Mouse (Mus musculus): ENCODE results near the gene Entpd7.

The Entpd7 gene

DNA sequence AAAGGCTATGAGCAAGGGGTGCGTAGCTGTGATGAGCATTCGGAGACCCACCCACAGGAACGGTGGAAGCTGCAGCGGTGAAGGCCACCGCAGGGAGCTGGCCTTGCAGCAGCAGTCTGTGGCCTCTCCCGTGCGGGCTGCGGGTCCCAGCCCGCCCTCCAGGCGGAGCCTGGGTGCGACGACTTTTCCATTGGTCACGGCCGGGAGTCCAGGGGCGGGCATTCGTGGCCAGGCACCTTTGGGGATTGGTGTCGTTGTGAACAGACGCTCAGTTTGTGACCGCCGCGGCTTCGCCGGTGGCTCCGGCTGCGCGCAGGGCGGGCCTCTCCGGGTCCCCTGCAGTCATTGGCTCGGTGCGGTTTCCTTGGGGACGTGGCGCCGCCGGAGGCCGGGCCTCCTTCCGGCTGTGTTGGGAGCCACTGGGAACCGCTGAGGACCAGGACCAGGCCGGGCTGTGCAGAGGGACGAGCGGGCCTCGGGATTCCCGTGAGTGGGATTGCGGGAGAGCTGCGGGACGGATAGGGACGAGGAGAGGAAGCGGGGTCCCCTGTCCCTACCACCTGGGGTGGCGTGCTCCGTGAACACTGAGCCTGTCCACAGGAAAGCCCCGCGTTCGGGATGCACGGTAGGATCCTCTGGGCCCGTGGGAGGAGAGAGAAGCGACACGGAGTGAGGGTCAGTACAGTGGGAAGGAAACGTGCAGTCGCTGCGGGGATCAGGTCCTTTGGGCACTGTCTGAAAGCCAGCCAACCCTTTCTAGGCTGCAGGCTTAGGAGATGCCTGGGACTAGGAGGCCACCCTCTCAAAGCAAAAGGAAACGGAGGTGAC, at the start of gene Entpd7:
Entpd7 (plus strand) TSS at position 254 of the 828 bp plus-strand sequence.
- peak; percentile 86 for DNase-seq (ENCODE audit: low spot score)

DNA sequence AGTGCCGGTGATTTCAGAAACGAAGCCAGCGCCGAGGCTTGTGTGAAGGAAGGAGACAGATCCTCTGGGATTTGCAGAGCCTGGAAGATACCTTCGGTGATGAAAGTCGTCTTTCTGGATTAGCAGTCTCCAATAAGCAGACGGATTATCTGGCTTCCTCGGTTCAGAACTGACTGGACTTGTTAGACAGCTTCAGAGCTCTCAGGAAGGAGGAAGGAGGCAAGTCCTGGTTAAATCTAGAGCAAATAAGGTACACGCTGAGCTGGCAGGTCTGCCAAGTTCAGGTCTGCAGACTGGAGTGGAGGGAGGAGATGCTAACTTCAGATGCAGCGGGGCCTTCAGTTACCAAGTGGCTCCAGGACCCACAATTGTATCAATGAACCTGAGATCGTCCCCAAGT, 47.6 kb upstream of the Entpd7 start:
- DNase-seq (ENCODE audit: low spot score) = no peak

DNA sequence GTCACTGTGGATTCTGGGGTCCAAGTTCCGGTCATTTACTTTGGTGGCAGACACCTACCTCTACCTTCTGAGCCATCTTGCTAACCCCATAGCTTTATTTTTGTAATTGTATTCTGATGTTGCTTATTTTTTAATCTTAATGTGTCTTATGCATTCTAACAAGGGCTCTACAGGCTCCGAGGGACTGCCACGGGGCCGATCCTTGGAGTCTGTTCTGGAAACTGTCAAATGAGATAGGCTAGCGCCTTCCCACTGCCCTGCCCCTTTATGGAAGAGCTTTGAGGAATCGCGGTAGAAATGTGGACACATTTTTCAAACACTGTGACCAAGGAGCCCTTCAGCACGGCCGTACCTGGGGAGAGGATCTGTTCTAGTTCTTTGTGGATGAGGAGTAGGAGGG, 46.6 kb upstream of the Entpd7 start:
- no peak for DNase-seq (ENCODE audit: low spot score)

DNA sequence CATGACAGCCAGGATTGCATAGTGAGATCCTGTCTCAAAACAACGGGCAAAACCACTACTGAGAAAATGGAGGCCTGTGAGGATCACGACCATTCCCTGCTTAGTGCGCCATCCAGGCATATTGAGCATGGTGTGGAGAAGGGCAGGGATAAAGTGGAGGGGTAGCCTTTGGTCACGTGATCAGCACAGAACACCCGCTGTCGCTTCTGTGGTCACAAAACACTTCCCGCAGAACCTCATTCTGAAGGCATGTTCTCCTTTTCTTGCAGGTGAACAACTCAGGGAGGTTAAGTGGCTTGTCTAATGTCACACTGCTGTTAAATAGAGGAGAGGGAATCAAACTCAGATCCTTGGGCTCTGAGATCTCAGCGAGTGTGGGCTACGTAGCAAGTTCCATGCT, 44.0 kb upstream of the Entpd7 start:
- no peak for DNase-seq (ENCODE audit: low spot score)

DNA sequence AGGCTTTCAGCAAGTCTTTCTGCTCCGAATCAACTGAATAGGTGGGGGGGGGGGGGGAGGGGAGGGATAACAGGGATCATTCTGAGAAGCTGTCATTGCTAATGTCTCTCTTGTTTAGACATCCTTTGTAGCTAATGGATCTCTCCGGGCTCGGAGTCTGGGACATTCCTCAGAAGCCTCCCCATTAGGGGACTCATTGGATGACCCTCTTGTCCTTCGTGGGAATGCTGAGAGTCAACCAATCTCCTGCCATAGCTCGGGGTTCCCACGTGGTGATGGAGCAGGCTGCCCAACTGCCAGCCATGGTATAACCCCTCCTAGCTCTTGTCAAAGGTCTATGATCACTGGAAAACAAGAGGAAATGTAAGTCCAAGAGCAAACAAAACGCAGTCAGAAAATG, 42.6 kb upstream of the Entpd7 start:
- no peak for DNase-seq (ENCODE audit: low spot score)

DNA sequence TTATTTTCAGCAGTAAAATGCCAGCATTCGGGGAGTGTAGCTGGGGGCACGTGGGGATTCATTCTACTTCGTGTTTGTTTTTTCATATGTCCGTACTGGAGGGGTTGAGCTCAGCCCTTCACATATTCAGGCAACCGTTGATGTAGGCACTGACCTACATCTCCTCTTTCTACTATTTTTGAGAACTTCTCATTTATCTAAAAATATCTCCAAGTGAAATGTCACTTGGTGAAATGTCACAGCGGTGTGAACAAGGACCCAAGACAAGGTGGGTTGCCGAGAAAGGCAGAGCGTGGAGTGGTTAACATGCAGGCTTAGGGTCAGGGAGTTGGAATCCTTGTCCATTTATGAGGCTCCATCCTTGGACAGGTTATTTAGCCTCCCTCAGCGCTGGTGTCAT, 42.2 kb upstream of the Entpd7 start:
- DNase-seq (ENCODE audit: low spot score) = no peak

DNA sequence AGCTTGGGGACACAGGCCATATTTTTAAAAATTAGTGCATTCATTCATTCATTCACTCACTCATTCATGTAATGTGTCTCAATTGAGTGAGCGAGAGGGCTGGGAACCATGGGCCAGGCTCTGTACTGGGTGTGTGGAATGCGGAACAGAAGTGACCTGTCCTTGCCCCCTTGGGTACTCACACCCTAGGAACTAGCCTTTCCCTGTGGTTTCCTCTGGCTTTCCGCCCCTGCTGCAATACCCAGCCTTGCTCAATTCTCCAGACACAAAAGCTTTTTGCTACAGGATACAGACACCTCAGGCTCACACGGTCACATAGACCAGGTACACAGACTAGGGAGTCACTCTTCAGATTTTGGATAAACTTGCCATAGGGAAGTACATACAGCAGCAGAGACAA, 41.1 kb upstream of the Entpd7 start:
- DNase-seq (ENCODE audit: low spot score) = no peak

DNA sequence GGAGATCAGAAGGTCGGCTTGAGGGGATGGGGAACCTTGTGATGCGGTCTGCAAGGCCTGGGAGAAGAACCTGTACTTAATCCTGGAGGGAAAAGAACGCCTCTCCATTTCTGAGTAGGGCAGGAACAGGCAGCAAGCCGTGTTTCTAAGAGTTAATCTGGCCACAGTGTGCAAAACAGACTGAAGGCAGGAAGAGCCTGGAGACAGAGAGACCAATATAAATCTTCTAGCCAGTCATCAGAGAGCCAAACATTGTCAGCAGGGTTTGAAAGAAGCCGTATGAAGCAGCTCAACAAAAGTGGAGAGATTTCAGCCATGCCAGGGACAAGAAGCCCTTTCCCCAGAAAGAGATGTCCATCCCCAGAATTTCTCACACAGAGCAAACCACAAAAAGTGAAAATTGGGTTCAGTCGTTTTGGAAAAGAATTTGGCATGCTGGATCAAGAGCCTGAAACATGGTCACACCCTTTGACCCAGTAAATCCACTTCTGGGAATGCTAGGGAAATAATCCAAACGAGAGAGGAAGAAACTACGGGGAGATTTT, 38.2 kb upstream of the Entpd7 start:
- no peak for DNase-seq (ENCODE audit: low spot score)

DNA sequence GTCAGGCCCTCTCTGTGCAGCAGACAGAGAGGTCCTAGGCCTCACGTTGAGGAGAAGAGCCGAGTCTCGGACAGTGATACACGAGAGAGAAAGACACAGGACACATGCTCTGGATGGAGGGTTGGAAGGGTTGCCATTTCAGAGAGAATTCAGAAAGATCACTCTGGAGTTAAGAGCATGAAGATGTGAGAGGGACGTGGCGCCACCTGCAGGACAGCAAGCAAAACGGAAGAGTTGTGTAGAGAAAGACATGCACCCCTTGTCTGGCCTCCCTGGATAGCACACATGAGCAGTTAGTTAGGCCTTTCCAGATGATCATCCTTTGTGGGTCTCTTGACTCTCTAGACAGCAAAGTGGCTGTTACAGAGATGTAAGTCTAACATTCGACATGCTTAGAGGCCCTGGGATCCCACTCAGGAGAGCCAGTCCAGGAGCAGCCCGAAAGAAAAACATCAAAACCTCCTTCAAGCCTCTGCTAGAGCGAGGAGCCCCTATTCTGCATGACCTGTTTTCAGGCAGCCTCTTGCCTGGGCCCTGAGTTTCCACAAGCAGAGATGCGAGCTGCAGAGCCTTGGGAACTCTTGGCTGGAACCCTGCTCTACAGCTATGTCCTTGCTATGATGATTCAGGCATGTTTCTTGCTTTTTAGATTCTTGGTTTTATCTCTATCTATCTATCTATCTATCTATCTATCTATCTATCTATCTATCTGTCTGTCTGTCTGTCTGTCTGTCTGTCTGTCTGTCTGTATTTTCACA, 33.6 kb upstream of the Entpd7 start:
- peak; percentile 70 for DNase-seq (ENCODE audit: low spot score)

DNA sequence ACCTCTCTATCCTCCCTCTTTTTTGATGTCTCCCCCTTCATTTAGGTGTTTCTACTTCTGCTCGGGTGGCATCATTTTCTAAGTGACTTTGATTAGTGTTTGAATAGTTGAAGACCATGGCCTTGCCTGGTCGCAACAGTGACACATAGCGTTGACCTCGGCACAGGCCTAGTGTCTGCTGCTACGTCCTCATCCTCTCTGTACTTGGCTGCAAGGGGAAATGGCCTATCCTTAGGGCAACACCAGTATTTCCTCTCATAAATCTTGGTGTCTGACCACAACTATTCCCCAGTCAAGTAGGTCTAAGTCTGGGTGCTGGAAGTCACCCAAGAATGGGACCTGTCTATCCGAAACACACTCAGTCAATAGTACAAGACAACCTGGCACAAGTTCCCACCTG, 29.8 kb upstream of the Entpd7 start:
- DNase-seq (ENCODE audit: low spot score) = no peak

DNA sequence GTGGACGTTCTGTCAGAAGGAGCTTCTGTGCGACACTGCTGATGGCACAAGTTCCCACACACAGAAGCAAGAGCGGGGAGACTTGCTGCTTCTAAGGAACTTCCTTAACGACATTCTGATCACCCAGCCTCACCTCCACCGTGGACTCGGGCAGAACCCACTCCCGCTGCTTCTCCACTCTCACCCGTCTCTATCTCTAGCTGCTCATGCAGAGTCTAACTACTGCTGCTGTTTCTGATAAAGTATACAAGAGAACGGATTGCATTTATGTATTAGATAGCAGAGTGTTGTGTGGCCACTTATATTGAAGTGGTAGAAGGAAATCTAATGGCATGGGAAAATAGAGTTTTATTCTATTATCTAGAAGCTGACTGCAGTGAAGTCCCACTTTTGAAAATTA, 28.7 kb upstream of the Entpd7 start:
- DNase-seq (ENCODE audit: low spot score) = no peak

DNA sequence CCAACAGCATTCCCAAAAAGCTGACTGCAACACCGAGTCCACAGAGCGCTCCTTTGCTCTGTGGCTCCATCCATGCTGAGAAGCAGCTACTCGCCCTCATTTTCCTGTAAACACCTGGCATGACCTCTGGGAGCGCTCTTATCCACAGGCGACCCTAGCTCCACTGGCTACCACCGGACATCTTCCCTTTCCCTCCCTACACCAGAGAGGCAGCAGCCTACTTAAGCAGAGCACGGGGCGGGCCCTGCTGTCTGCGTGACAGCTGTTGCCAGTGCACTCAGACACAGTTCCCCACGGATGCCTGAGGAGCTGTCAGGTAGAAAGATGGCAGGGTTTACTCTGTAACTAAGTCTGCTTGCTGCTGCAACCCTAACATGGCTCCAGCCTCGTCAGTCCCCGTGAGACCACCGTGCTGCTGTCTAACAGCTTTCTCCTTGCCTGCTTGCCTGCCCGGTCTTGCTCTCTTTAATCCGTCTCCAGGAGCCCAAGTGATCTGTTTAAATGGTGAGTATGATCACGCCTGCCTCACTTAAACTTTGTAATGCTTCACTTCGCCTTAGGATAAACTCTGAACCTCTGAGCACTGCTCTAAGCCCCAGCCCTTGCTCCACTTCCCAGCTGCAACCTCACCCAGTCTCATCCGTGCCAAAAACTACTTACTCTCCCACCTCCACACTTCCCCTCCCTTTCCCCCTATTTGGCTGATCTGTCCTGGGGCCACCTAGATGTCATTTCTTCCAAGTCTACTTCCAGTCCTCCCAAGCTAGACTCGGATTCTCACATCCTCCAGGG, 27.1 kb upstream of the Entpd7 start:
- DNase-seq (ENCODE audit: low spot score) = no peak

DNA sequence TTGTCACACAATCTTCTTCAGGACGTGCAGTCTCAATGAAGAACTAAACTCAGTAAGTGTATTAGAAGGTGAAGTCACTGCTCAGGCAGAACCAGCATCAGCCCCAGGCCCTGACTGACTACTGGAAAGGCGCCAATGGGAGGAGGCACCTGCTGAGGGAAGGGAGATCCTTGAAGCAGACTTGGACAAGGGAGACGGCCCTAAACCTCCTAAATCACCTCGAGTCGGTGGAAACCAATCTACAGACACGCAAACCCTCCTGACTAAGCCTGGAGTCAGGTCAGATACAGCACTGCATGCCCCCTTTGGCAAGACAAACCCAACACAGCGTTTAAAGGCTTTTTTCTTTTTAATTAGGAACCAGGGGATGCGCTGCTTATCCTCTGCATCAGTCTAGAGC, 26.0 kb upstream of the Entpd7 start:
- no peak for DNase-seq (ENCODE audit: low spot score)

DNA sequence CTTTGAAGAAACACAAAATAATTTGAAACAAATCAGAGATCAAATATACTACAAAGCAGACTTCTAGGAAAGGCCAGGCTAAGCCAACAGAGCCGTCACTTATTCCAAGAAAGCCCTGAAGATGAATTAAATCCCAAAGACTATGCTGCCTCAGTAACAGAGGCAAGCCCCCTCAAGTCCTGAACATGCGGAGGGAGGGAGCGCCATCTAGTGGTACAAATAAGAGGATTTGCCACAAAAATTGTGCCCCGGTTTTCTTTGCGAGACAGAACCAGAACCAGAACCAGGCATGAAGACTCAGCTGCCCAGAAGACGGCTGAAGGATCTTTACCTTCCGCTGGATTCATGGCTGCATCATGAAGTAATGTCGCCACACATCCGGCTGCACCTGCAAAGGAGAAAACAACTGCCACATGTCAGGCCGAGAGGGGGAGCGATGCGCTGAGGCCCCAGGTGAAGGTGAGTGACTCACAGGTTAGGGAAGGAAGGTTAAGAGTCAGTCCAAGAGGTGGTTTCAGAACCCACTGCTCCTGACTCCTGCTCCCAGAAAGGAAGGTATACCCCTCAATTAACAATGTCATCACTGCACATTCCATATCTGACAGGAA, 23.9 kb upstream of the Entpd7 start:
- DNase-seq (ENCODE audit: low spot score) = peak; percentile 43

DNA sequence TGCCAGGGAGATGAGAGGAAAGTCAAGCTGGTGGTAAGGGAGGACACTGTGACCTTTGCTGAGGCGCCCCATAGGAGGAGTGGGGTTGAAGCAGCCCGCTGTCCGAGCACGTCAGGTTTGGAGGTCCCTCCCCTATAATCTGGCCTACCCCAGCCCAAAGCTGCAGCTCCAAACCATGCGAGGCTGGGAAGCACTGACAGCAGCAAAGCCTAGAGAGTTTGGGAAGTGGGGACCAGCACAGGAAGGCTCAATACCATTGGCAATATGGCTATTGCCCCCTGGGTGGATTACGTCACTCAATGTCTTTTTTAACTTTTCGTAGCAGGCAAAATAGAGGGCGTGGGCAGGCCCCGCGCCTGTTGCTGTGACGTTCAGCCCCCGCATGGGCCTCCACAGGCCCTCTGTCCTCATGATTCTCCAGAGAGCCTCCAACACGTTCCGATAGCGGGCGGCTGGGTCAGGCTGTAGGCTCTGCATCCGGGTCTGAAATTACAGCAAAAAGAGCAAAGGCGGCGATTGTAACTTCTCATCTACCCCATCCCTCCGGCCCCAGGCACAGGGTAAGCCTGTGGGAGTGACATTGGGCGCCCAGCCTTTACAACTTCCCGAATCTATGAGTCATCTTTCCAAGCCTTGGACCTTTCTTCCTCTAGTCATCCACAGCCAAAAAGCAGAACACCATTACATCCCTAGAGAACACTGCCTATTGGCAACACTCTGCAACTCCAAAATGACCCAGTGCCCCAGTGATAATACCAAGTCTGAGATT, 22.6 kb upstream of the Entpd7 start:
- DNase-seq (ENCODE audit: low spot score) = no peak

DNA sequence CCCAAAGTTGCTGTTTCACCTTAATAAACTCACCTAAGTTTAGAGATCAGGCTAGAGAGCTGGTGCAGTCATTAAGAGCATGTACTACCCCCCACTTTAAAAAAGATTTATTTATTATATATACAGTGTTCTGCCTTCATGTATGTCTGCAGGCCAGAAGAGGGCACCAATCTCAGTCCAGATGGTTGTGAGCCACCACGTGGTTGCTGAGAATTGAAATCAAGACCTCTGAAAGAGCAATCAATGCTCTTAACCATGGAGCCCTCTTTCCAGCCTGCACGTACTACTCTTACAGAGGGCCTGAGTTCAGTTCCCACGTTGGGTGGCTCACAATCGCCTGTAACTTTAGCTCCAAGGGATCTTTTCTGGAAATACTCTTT, 22.1 kb upstream of the Entpd7 start:
- no peak for DNase-seq (ENCODE audit: low spot score)

DNA sequence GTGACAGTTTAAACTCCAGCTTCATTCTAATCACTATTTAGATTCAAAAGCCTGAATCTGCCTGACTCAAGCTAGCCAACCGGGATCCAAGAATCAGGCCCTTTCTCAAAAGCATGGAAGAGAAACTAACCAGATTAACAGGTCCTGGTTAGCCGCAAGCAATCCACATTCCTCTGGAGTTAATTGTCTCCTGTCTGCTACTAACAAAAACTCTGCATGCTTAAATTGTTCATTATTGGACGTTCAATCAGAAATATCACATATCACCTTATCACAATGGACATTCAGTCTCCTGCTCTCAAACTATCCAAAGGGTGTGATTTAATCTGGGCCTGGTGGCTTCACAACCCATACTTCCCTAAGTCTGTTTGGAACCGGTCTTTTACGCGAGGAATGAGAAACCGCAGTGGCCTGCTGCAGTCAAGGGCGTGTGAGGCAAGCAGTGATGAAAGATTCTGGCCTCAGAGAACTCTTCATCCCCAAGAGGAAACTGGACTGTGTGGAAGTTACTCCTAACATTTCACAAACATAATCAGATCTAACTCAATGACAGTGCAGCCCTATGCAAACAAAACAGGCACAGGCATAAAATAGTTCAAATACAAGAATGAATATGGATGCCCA, 20.2 kb upstream of the Entpd7 start:
- DNase-seq (ENCODE audit: low spot score) = no peak

DNA sequence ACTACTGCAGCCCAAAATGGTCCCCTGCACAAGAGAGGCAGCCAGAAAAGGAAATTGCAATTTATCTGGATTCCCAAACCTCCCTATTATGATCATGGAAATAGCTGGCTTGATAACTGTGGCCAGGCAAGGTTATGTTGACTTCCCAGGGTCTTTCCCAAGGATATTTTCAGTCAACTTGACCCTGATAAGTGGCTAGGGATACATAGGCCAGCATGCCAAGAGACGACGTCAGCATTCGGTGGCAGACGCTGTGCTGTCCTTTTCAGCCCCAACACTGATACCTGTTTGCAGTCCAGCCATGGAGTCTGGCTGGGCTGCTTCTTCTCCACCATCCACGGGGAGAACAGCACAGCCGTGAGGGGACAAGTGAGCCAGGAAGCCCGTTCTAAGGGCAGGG, 18.4 kb upstream of the Entpd7 start:
- no peak for DNase-seq (ENCODE audit: low spot score)

DNA sequence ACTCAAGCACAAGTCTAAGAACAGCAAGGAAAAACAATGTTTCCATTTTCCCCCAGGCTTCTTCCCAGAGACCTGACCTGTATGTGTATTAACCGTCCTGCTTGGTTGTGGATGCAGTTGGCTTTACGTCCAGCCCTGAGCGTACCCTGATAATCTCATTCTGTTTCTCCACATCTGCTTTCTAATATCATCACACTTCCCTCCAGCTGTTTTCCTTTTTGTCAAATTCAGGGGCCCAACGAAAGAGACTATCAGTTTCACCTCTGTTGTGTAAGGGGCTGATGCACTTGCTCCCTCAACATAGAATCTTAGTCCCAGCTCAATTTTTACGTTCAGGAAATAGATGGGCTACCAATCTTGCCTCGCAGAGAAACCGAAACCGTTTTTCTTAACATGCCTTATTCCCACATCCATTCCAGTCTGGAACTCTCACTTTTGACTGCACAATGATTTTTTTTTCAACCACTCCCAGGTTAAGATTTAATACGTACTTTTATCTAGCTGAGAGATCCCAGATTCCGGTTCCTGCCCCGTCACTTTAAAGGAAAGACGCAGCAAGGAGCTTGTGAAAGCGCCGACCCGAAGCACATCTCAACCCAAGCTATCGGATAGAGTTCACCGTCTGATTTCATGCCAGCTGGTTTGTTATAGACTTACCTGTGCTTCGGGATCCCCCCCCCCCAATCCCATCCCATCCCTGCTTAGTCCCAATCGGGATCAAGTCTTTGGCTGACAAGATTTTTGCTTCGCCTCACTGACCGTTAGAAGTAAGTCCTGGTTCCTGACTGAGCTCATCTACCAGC, 15.8 kb upstream of the Entpd7 start:
- DNase-seq (ENCODE audit: low spot score) = no peak

DNA sequence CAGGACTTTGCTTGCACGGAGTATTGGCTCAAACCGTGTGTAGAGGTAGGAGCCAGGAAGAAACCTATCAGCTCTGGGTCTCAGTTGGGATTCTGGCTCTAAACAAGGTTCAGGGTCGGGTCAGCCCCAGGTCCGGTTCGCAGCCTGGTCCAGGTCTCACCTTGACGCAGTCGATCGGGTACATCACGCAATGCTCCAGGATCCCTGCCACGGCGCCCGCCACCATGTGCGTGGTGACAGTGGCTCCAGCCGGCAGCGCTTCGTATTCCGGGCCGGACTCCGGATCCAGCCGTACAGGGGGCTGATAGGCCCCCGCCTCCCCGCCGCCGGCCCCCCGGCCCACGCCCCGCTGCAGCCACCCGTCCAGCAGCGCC, 15.2 kb upstream of the Entpd7 start:
- no peak for DNase-seq (ENCODE audit: low spot score)
